Mouse (Mus musculus): ENCODE data around the gene Hoxb8. TPM values are rescaled to one million over a fixed set of nuclear protein-coding genes. Genes with fewer than 3 reads are reported as not detected.

Hoxb8 gene
- polyA plus RNA-seq, 1 experiment from 2014 or later: 0.17 TPM

- WGBS: 3% methylated on average over 28 of the region's 28 CpGs
- H3K4me3 ChIP-seq: peak within 1 kb of the TSS; percentile 37
- no peaks in the 10 kb centered on the region for H3K36me3 ChIP-seq
- peaks cover 100% of the 10 kb centered on the region for H3K27me3 ChIP-seq
- peak within 1 kb of the TSS; percentile 58 for H3K4me2 ChIP-seq (replicated peaks)
- H3K4me1 ChIP-seq: peaks cover 18% of the 10 kb centered on the region
- no peak; the same call in 1 of the 2 replicates for ATAC-seq (ENCODE audit: low FRiP score, low read depth)
- H3K9ac ChIP-seq: peak within 1 kb of the TSS; percentile 57
- H3K27ac ChIP-seq: no peak within 1 kb of the TSS
- H3K9me3 ChIP-seq: no peaks in the 10 kb centered on the region
Observed at GRCm38 (mm10) chr11:96317608-96318367, 36.1 kb downstream of the Hoxb8 start, which contains the start of gene Hoxb4. Hoxb4 (plus strand) TSS chr11:96318267.

GRCm38 (mm10) chr11:96318368-96319070 is 36.8 kb downstream of the Hoxb8 start:
- Histone ChIP-seq H3K9me3 (no peaks in the 10 kb centered on the region), H3K4me2 (replicated peaks) (peak overlapping the region; percentile 58), H3K4me1 (peaks cover 18% of the 10 kb centered on the region), H3K27ac (no peak overlapping the region), H3K9ac (peak overlapping the region; percentile 57), H3K4me3 (peak overlapping the region; percentile 37), H3K36me3 (no peaks in the 10 kb centered on the region), H3K27me3 (peaks cover 100% of the 10 kb centered on the region)
- under 1% methylated on average over 45 of the region's 45 CpGs for WGBS
- ATAC-seq (ENCODE audit: low FRiP score, low read depth): peak; percentile 36; the same call in 1 of the 2 replicates

GRCm38 (mm10) chr11:96319071-96319902 is 37.6 kb downstream of the Hoxb8 start:
- H3K9ac ChIP-seq: peak overlapping the region; percentile 57
- under 1% methylated on average over 32 of the region's 34 CpGs for WGBS
- no peak overlapping the region for H3K27ac ChIP-seq
- peak; percentile 36; the same call in 1 of the 2 replicates for ATAC-seq (ENCODE audit: low FRiP score, low read depth)
- H3K27me3 ChIP-seq: peaks cover 100% of the 10 kb centered on the region
- H3K4me2 ChIP-seq (replicated peaks): peak overlapping the region; percentile 58
- H3K4me3 ChIP-seq: peak overlapping the region; percentile 37
- H3K9me3 ChIP-seq: no peaks in the 10 kb centered on the region
- no peaks in the 10 kb centered on the region for H3K36me3 ChIP-seq
- peaks cover 18% of the 10 kb centered on the region for H3K4me1 ChIP-seq

- Histone ChIP-seq H3K27ac (no peak overlapping the region), H3K36me3 (no peaks in the 10 kb centered on the region), H3K4me3 (peak overlapping the region; percentile 22), H3K4me1 (peaks cover 15% of the 10 kb centered on the region), H3K9me3 (no peaks in the 10 kb centered on the region), H3K9ac (0 out of 2 replicates have a peak overlapping the region, but pooled peaks have one; percentile 43), H3K4me2 (replicated peaks) (peak overlapping the region; percentile 58), H3K27me3 (peaks cover 100% of the 10 kb centered on the region)
- under 1% methylated on average over 29 of the region's 29 CpGs for WGBS
- ATAC-seq (ENCODE audit: low FRiP score, low read depth): no peak
Observed at GRCm38 (mm10) chr11:96319910-96320309, 38.2 kb downstream of the Hoxb8 start.

- Histone ChIP-seq H3K9ac (no peak overlapping the region), H3K4me3 (no peak overlapping the region), H3K4me2 (replicated peaks) (no peak overlapping the region), H3K27ac (no peak overlapping the region), H3K4me1 (peaks cover 15% of the 10 kb centered on the region), H3K36me3 (no peaks in the 10 kb centered on the region), H3K27me3 (peaks cover 100% of the 10 kb centered on the region), H3K9me3 (no peaks in the 10 kb centered on the region)
- ATAC-seq (ENCODE audit: low FRiP score, low read depth): no peak
- 8% methylated on average over 17 of the region's 17 CpGs for WGBS
Observed at GRCm38 (mm10) chr11:96320688-96321087, 39.0 kb downstream of the Hoxb8 start.

GRCm38 (mm10) chr11:96321846-96322245 is 40.1 kb downstream of the Hoxb8 start:
- ATAC-seq (ENCODE audit: low FRiP score, low read depth): no peak

GRCm38 (mm10) chr11:96322738-96323137 is 41.0 kb downstream of the Hoxb8 start:
- Histone ChIP-seq H3K27me3 (peaks cover 100% of the 10 kb centered on the region), H3K27ac (no peak overlapping the region), H3K36me3 (no peaks in the 10 kb centered on the region), H3K4me2 (replicated peaks) (no peak overlapping the region), H3K9ac (no peak overlapping the region), H3K4me1 (peaks cover 15% of the 10 kb centered on the region), H3K4me3 (no peak overlapping the region), H3K9me3 (no peaks in the 10 kb centered on the region)
- WGBS: 14% methylated on average over 6 of the region's 6 CpGs
- ATAC-seq (ENCODE audit: low FRiP score, low read depth): no peak

More at GRCm38 (mm10) chr11:96321846-96322245, 40.1 kb downstream of the Hoxb8 start:
- H3K4me3 ChIP-seq: no peak overlapping the region
- H3K9ac ChIP-seq: no peak overlapping the region
- H3K27me3 ChIP-seq: peaks cover 100% of the 10 kb centered on the region
- no peaks in the 10 kb centered on the region for H3K36me3 ChIP-seq
- H3K9me3 ChIP-seq: no peaks in the 10 kb centered on the region
- WGBS: 11% methylated on average over 5 of the region's 5 CpGs
- no peak overlapping the region for H3K27ac ChIP-seq
- H3K4me1 ChIP-seq: peaks cover 15% of the 10 kb centered on the region
- H3K4me2 ChIP-seq (replicated peaks): no peak overlapping the region

- H3K4me1 ChIP-seq: peaks cover 15% of the 10 kb centered on the region
- no peak within 1 kb of the TSS for H3K9ac ChIP-seq
- no peaks in the 10 kb centered on the region for H3K9me3 ChIP-seq
- H3K27me3 ChIP-seq: peaks cover 100% of the 10 kb centered on the region
- 8% methylated on average over 10 of the region's 10 CpGs for WGBS
- no peaks in the 10 kb centered on the region for H3K36me3 ChIP-seq
- H3K27ac ChIP-seq: no peak within 1 kb of the TSS
- ATAC-seq (ENCODE audit: low FRiP score, low read depth): no peak
- no peak within 1 kb of the TSS for H3K4me3 ChIP-seq
- no peak within 1 kb of the TSS for H3K4me2 ChIP-seq (replicated peaks)
Observed at GRCm38 (mm10) chr11:96323154-96323553, 41.4 kb downstream of the Hoxb8 start, which contains the start of gene Hoxb3. Hoxb3 (plus strand) TSS chr11:96323326.

GRCm38 (mm10) chr11:96324125-96324524 is 42.4 kb downstream of the Hoxb8 start:
- Histone ChIP-seq H3K4me1 (peaks cover 10% of the 10 kb centered on the region), H3K4me3 (no peak overlapping the region), H3K36me3 (no peaks in the 10 kb centered on the region), H3K27ac (no peak overlapping the region), H3K27me3 (peaks cover 100% of the 10 kb centered on the region), H3K9ac (no peak overlapping the region), H3K9me3 (no peaks in the 10 kb centered on the region), H3K4me2 (replicated peaks) (no peak overlapping the region)
- no peak for ATAC-seq (ENCODE audit: low FRiP score, low read depth)
- WGBS: 5% methylated on average over 5 of the region's 5 CpGs

GRCm38 (mm10) chr11:96324965-96325364 is 43.3 kb downstream of the Hoxb8 start:
- H3K27ac ChIP-seq: no peak overlapping the region
- H3K36me3 ChIP-seq: no peaks in the 10 kb centered on the region
- H3K9ac ChIP-seq: no peak overlapping the region
- H3K4me3 ChIP-seq: no peak overlapping the region
- H3K4me1 ChIP-seq: peaks cover 2% of the 10 kb centered on the region
- ATAC-seq (ENCODE audit: low FRiP score, low read depth): no peak
- H3K27me3 ChIP-seq: peaks cover 100% of the 10 kb centered on the region
- H3K4me2 ChIP-seq (replicated peaks): no peak overlapping the region
- 22% methylated on average over 8 of the region's 8 CpGs for WGBS
- no peaks in the 10 kb centered on the region for H3K9me3 ChIP-seq

- 5% methylated on average over 22 of the region's 22 CpGs for WGBS
- Histone ChIP-seq H3K9ac (no peak overlapping the region), H3K9me3 (no peaks in the 10 kb centered on the region), H3K4me1 (no peaks in the 10 kb centered on the region), H3K27ac (no peak overlapping the region), H3K4me3 (0 out of 2 replicates have a peak overlapping the region, but pooled peaks have one; percentile 2), H3K36me3 (no peaks in the 10 kb centered on the region), H3K4me2 (replicated peaks) (peak overlapping the region; percentile 28; the same call in 1 of the 2 replicates), H3K27me3 (peaks cover 100% of the 10 kb centered on the region)
- ATAC-seq (ENCODE audit: low FRiP score, low read depth): no peak
Observed at GRCm38 (mm10) chr11:96325747-96326212, 44.1 kb downstream of the Hoxb8 start.

Measured in limb, embryonic 13.5 days (tissue).